Mouse (Mus musculus) lung, postnatal 0 days (tissue): Measurements from ENCODE around the gene E130114P18Rik.

Experiments
- CTCF ChIP-seq: IDR thresholded peaks from 2 replicates; pipeline ENCODE4 v1.5.1; 2016; ENCODE audit warnings: antibody characterized with exemption, mild to moderate bottlenecking
- EP300 ChIP-seq: IDR thresholded peaks from 2 replicates; pipeline ENCODE4 v1.6.1; 2016; ENCODE audit warnings: antibody characterized with exemption, mild to moderate bottlenecking, control low read depth

- TF ChIP-seq CTCF: peak; percentile 17; the same call in 1 of the 2 replicates
- TF ChIP-seq EP300: no peak
Observed at GRCm38 (mm10) chr4:97618668-97619373, 159.1 kb downstream of the E130114P18Rik start.
